Mouse (Mus musculus) midbrain, embryonic 15.5 days (tissue): Measurements from ENCODE around the gene Zdhhc16. TPM values are rescaled to one million over a fixed set of nuclear protein-coding genes. Genes with fewer than 3 reads are reported as not detected.
A peak's percentile ranks its signal among the peaks of the same experiment; 100 is the strongest.

Experiments used
- ATAC-seq: fragments of 200-750 bp; cut with Nextera tagmentation; replicated peaks from 2 replicates; pipeline ENCODE4 v1.8.0; 2017; ENCODE audit warnings: moderate TSS enrichment
- H3K27ac ChIP-seq: fragments of 300-500 bp; sonication (generic); 2 replicates; pipeline ENCODE4 v1.5.1; 2015; ENCODE audit warnings: mild to moderate bottlenecking, inconsistent platforms
- H3K27me3 ChIP-seq: fragments of 300-500 bp; sonication (generic); replicated peaks from 2 replicates; pipeline ENCODE4 v1.6.1; 2015; ENCODE audit warnings: inconsistent platforms
- H3K36me3 ChIP-seq: fragments of 300-500 bp; sonication (generic); replicated peaks from 2 replicates; pipeline ENCODE4 v1.6.1; 2015; ENCODE audit warnings: inconsistent platforms
- H3K4me1 ChIP-seq: fragments of 300-500 bp; sonication (generic); 2 replicates; pipeline ENCODE4 v1.6.1; 2015; ENCODE audit warnings: inconsistent platforms
- H3K4me2 ChIP-seq: fragments of 300-500 bp; sonication (generic); 2 replicates; pipeline ENCODE4 v1.6.1; 2015; ENCODE audit warnings: inconsistent platforms, mild to moderate bottlenecking, moderate library complexity
- H3K4me3 ChIP-seq: fragments of 300-500 bp; sonication (generic); 2 replicates; pipeline ENCODE4 v1.5.1; 2015; ENCODE audit warnings: mild to moderate bottlenecking, inconsistent platforms
- H3K9ac ChIP-seq: fragments of 300-500 bp; sonication (generic); 2 replicates; pipeline ENCODE4 v1.6.1; 2015; ENCODE audit warnings: mild to moderate bottlenecking, inconsistent platforms
- H3K9me3 ChIP-seq: fragments of 300-500 bp; sonication (generic); 2 replicates; pipeline ENCODE4 v1.6.1; 2016; ENCODE audit warnings: inconsistent platforms
- WGBS: fragments of 180-500 bp; shearing (Covaris S2); methylation state at CpG from one replicate; pipeline ENCODE4 v1.1.7; 2015; ENCODE audit warnings: mixed read lengths; 5-methylcytosine and 5-hydroxymethylcytosine counted together
- polyA plus RNA-seq: library from polyadenylated mRNA; unstranded; fragments of >200 nt; fragmentation: Nextera tagmentation; extraction: Ambion mirVana; gene quantifications from 2 replicates; pipeline ENCODE4 v1.2.1, GENCODE M21; 2015

Zdhhc16 gene
- 88.0 and 91.9 TPM in 2 replicates for polyA plus RNA-seq

DNA sequence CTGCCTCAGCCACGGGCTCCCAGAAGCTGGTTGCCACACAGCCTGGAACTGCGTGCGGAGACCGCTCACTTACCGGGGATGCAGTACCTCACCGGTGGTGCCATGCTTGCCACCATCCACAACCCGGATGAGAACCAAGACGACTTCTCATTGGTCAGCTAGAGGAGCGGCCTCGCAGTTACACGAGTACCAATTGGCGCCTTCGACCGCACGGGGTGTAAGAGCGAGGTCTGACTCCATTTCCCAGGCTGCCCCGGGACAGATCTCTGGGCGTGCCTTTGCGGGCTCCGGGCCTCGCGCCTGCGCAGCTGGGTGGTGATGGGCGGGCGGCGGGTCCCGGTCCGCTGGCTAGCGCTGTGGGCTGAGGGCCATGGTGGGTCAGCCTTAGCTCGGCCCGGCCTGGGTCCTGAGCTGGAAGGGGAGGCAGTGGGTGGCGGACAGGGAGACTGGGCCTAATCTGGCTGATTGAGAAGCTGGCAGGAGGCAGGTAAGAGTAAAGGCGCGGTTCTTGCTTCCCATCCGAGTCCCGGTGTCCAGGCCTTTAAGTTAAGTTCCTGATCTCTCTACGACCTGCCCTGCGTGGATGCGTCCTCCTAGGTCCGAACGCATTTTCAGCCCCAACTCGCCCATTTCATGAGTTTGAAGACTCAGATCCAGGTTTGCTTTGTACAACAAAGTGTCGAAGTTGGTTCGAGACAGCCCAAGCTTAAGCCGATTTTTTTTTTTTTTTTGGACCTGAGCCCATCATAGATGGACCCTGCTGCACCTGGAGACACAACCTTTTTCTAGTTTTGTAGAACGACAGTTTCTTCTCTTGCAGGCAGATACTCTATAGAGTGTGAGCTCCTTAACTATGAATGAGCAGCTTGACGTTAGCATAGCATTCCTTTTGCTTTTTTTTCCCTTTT, at the start of gene Zdhhc16, which contains the start of gene Exosc1:
Gene Zdhhc16, plus strand, starts transcription at position 302 of the 908 bp plus-strand sequence.
Gene Exosc1, minus strand, starts transcription at position 245 of the 908 bp plus-strand sequence.
- no peaks in the 10 kb centered on the region for H3K27me3 ChIP-seq
- H3K4me1 ChIP-seq = peaks cover 29% of the 10 kb centered on the region
- no peaks in the 10 kb centered on the region for H3K9me3 ChIP-seq
- H3K4me3 ChIP-seq = peak within 1 kb of the TSS; percentile 85
- H3K4me2 ChIP-seq = peak within 1 kb of the TSS; percentile 97
- H3K9ac ChIP-seq = peak within 1 kb of the TSS; percentile 86
- under 1% methylated on average over 47 of the region's 47 CpGs for WGBS
- H3K27ac ChIP-seq = peak within 1 kb of the TSS; percentile 79
- H3K36me3 ChIP-seq = peaks cover 6% of the 10 kb centered on the region; the same call in 1 of the 2 replicates
- ATAC-seq = peak; percentile 100

- Histone ChIP-seq H3K4me2 (no peak overlapping the region), H3K4me1 (no peaks in the 10 kb centered on the region), H3K36me3 (peaks cover 38% of the 10 kb centered on the region; the same call in 1 of the 2 replicates), H3K9me3 (no peaks in the 10 kb centered on the region), H3K27ac (no peak overlapping the region), H3K9ac (no peak overlapping the region), H3K4me3 (no peak overlapping the region), H3K27me3 (no peaks in the 10 kb centered on the region)
- ATAC-seq = no peak
- 94% methylated on average over 9 of the region's 9 CpGs for WGBS
Measured at GRCm38 (mm10) chr19:41883882-41884281, 49.4 kb upstream of the Zdhhc16 start.

GRCm38 (mm10) chr19:41888191-41888590, 45.1 kb upstream of the Zdhhc16 start:
- no peak overlapping the region for H3K9ac ChIP-seq
- no peaks in the 10 kb centered on the region for H3K9me3 ChIP-seq
- no peaks in the 10 kb centered on the region for H3K27me3 ChIP-seq
- H3K4me3 ChIP-seq = no peak overlapping the region
- no peak overlapping the region for H3K4me2 ChIP-seq
- H3K27ac ChIP-seq = no peak overlapping the region
- peaks cover 34% of the 10 kb centered on the region; the same call in 1 of the 2 replicates for H3K36me3 ChIP-seq
- no peak for ATAC-seq
- no peaks in the 10 kb centered on the region for H3K4me1 ChIP-seq

- Histone ChIP-seq H3K27ac (no peak overlapping the region), H3K4me1 (peaks cover 22% of the 10 kb centered on the region), H3K27me3 (no peaks in the 10 kb centered on the region), H3K9ac (peak overlapping the region; percentile 42), H3K9me3 (no peaks in the 10 kb centered on the region), H3K4me3 (peak overlapping the region; percentile 69), H3K4me2 (peak overlapping the region; percentile 75), H3K36me3 (peaks cover 5% of the 10 kb centered on the region; the same call in 1 of the 2 replicates)
- WGBS = 57% methylated on average over 7 of the region's 7 CpGs
- no peak for ATAC-seq
Measured at GRCm38 (mm10) chr19:41894959-41895358, 38.3 kb upstream of the Zdhhc16 start.

GRCm38 (mm10) chr19:41895460-41896318, 37.6 kb upstream of the Zdhhc16 start, which contains the start of gene Rrp12:
Rrp12 (minus strand) TSS chr19:41896173.
- H3K4me3 ChIP-seq = peak within 1 kb of the TSS; percentile 69
- 1% methylated on average over 46 of the region's 46 CpGs for WGBS
- H3K27ac ChIP-seq = peak within 1 kb of the TSS; percentile 25
- no peaks in the 10 kb centered on the region for H3K27me3 ChIP-seq
- no peaks in the 10 kb centered on the region for H3K9me3 ChIP-seq
- peaks cover 22% of the 10 kb centered on the region for H3K4me1 ChIP-seq
- H3K36me3 ChIP-seq = 0 out of 2 replicates have a peak, but pooled peaks cover 3% of the 10 kb centered on the region
- ATAC-seq = peak; percentile 98
- peak within 1 kb of the TSS; percentile 75 for H3K4me2 ChIP-seq
- peak within 1 kb of the TSS; percentile 42 for H3K9ac ChIP-seq

- Histone ChIP-seq H3K27me3 (no peaks in the 10 kb centered on the region), H3K4me2 (peak overlapping the region; percentile 75), H3K36me3 (0 out of 2 replicates have a peak, but pooled peaks cover 3% of the 10 kb centered on the region), H3K4me1 (peaks cover 22% of the 10 kb centered on the region), H3K27ac (peak overlapping the region; percentile 25; the same call in 1 of the 2 replicates), H3K4me3 (peak overlapping the region; percentile 69), H3K9ac (peak overlapping the region; percentile 34; the same call in 1 of the 2 replicates), H3K9me3 (no peaks in the 10 kb centered on the region)
- WGBS = 17% methylated on average over 18 of the region's 18 CpGs
- ATAC-seq = peak; percentile 53; the same call in 1 of the 2 replicates
Measured at GRCm38 (mm10) chr19:41896319-41896711, 37.0 kb upstream of the Zdhhc16 start.

DNA sequence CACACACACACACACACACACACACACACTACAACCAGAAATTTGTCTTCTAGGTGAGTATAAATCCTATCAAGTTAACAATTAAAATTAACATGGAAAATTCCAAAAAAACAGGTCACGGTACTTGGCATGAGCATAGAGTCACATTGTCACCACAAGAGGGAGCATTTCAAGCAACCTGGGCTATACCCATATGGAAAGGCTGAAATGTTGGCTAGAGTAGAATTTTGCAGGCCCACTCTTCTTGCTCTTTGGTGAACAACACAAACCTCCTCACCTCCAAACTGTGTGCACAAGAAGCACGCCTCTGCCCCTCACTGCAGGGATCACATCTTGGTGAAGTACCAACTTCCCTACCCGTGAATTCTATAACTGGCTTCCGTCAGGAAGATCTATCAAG, 34.4 kb upstream of the Zdhhc16 start:
- Histone ChIP-seq H3K9me3 (no peaks in the 10 kb centered on the region), H3K4me1 (peaks cover 22% of the 10 kb centered on the region), H3K9ac (no peak overlapping the region), H3K27me3 (no peaks in the 10 kb centered on the region), H3K4me3 (no peak overlapping the region), H3K4me2 (no peak overlapping the region), H3K36me3 (no peaks in the 10 kb centered on the region), H3K27ac (no peak overlapping the region)
- WGBS = 51% methylated on average over 4 of the region's 4 CpGs
- no peak for ATAC-seq

DNA sequence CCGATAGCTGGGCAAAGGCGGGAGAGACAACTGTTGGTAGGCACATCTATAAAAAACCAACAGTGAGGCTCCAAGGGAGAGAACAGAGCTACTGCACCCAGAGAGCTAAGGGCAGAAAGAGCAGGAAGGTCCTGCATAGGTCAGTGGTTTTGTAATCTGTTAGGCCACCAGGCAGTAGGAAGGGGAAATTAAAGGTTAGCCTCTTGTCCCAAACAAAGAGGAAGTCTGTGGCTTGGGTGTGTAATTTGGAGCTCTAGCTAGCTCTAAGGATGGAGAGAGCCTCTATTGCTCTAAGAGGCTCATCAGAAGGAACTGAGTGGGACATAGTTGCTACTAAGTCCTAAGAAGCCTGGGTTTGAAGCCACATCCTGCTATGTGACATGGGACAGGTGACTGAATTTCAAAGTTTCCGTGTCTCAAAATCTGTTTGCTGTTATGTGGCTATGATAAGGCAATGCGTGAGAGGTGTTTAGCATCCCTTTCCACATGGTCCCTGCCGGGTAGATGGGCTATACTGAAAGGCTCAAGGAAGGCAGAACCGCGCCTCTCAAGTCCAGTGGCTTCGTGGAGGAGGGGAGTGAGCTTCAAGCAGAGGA, 32.7 kb upstream of the Zdhhc16 start:
- H3K4me2 ChIP-seq = no peak overlapping the region
- no peak for ATAC-seq
- WGBS = 90% methylated on average over 8 of the region's 8 CpGs
- no peaks in the 10 kb centered on the region for H3K9me3 ChIP-seq
- H3K27ac ChIP-seq = no peak overlapping the region
- H3K4me3 ChIP-seq = no peak overlapping the region
- H3K36me3 ChIP-seq = no peaks in the 10 kb centered on the region
- H3K9ac ChIP-seq = no peak overlapping the region
- peaks cover 6% of the 10 kb centered on the region for H3K4me1 ChIP-seq
- no peaks in the 10 kb centered on the region for H3K27me3 ChIP-seq

GRCm38 (mm10) chr19:41901696-41902095, 31.6 kb upstream of the Zdhhc16 start:
- 64% methylated on average over 2 of the region's 2 CpGs for WGBS
- no peaks in the 10 kb centered on the region for H3K36me3 ChIP-seq
- no peak for ATAC-seq

GRCm38 (mm10) chr19:41902848-41903593, 30.3 kb upstream of the Zdhhc16 start:
- H3K4me1 ChIP-seq = no peaks in the 10 kb centered on the region
- H3K36me3 ChIP-seq = no peaks in the 10 kb centered on the region
- no peak overlapping the region for H3K4me2 ChIP-seq
- H3K9ac ChIP-seq = no peak overlapping the region
- H3K27me3 ChIP-seq = no peaks in the 10 kb centered on the region
- no peak overlapping the region for H3K4me3 ChIP-seq
- H3K27ac ChIP-seq = no peak overlapping the region
- no peak for ATAC-seq
- WGBS = 87% methylated on average over 10 of the region's 10 CpGs
- H3K9me3 ChIP-seq = no peaks in the 10 kb centered on the region

More at GRCm38 (mm10) chr19:41901696-41902095, 31.6 kb upstream of the Zdhhc16 start:
- Histone ChIP-seq H3K9me3 (no peaks in the 10 kb centered on the region), H3K9ac (no peak overlapping the region), H3K27me3 (no peaks in the 10 kb centered on the region), H3K4me2 (no peak overlapping the region), H3K4me3 (no peak overlapping the region), H3K27ac (no peak overlapping the region), H3K4me1 (peaks cover under 1% of the 10 kb centered on the region)

DNA sequence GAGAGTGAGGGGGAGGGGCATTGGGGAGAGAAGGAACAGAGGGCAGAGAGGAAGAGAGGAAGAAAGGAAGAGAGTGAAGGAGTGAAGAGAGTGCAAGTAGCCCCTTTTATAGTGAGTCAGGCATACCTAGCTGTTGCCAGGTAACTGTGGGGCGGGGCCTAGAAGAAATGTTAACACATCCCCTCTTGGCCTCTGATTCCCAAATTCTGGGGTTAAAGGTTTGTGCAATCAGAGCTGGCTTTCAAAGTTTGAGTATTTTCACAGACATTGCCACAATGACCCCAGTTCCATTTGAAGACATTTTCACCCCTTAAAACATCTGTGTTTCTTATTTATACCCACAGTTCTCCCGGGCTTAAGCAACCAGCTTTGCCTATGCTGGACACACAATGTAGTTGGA, 28.0 kb upstream of the Zdhhc16 start:
- WGBS = 86% methylated on average over 2 of the region's 2 CpGs
- no peaks in the 10 kb centered on the region for H3K27me3 ChIP-seq
- H3K9me3 ChIP-seq = no peaks in the 10 kb centered on the region
- no peaks in the 10 kb centered on the region for H3K4me1 ChIP-seq
- no peak overlapping the region for H3K27ac ChIP-seq
- H3K9ac ChIP-seq = no peak overlapping the region
- no peaks in the 10 kb centered on the region for H3K36me3 ChIP-seq
- H3K4me3 ChIP-seq = no peak overlapping the region
- ATAC-seq = no peak
- H3K4me2 ChIP-seq = no peak overlapping the region
